Mouse (Mus musculus) embryonic facial prominence, embryonic 12.5 days (tissue): ENCODE data around the gene Ak1. TPM values are rescaled to one million over a fixed set of nuclear protein-coding genes. Genes with fewer than 3 reads are reported as not detected.

Experiments
- ATAC-seq: fragments of 200-750 bp; cut with Nextera tagmentation; 2 replicates; pipeline ENCODE4 v1.8.0; 2017; ENCODE audit not compliant: insufficient number of reproducible peaks, insufficient read depth, low FRiP score, low TSS enrichment
- H3K27ac ChIP-seq: fragments of 300-500 bp; sonication (generic); 2 replicates; pipeline ENCODE4 v1.5.1; 2016; ENCODE audit warnings: mild to moderate bottlenecking
- H3K27me3 ChIP-seq: fragments of 300-500 bp; sonication (generic); 2 replicates; pipeline ENCODE4 v1.6.1; 2016; ENCODE audit warnings: mild to moderate bottlenecking, moderate library complexity
- H3K36me3 ChIP-seq: fragments of 300-500 bp; sonication (generic); 2 replicates; pipeline ENCODE4 v1.6.1; 2016; ENCODE audit warnings: mild to moderate bottlenecking
- H3K4me1 ChIP-seq: fragments of 300-500 bp; sonication (generic); 2 replicates; pipeline ENCODE4 v1.6.1; 2016
- H3K4me2 ChIP-seq: fragments of 300-500 bp; sonication (generic); replicated peaks from 2 replicates; pipeline ENCODE4 v1.6.1; 2016; ENCODE audit warnings: mild to moderate bottlenecking, moderate library complexity
- H3K4me3 ChIP-seq: fragments of 300-500 bp; sonication (generic); 2 replicates; pipeline ENCODE4 v1.5.1; 2016; ENCODE audit warnings: mild to moderate bottlenecking
- H3K9ac ChIP-seq: fragments of 300-500 bp; sonication (generic); 2 replicates; pipeline ENCODE4 v1.6.1; 2016; ENCODE audit warnings: mild to moderate bottlenecking, moderate library complexity
- H3K9me3 ChIP-seq: fragments of 300-500 bp; sonication (generic); 2 replicates; pipeline ENCODE4 v1.6.1; 2016; ENCODE audit warnings: mild to moderate bottlenecking, moderate library complexity
- WGBS: fragments of 180-500 bp; shearing (Covaris S2); methylation state at CpG from one replicate; pipeline ENCODE4 v1.1.7; 2016; 5-methylcytosine and 5-hydroxymethylcytosine counted together
- polyA plus RNA-seq: library from polyadenylated mRNA; unstranded; fragments of >200 nt; fragmentation: Nextera tagmentation; extraction: Ambion mirVana; gene quantifications from 2 replicates; pipeline ENCODE4 v1.2.1, GENCODE M21; 2016

The Ak1 gene
- polyA plus RNA-seq = 19.4 and 24.1 TPM in 2 replicates

DNA sequence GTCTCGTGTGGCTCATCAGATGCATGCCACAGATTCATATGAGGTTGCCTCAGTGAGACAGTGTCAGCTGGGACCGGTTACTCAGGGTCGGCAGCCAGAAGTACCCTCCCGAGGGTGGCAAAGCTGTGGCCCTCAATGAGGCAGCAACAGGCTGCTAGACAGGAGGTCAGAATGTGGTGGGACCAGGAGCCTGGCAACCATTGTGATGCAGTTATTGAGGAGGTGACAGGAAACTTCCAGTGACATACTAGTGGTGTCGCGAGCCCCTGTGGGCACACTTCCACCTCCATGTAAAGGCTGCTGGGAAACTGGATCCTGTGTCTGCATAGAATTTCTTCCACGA is at the start of gene Ak1:
Ak1 (plus strand) TSS at position 242 of the 343 bp plus-strand sequence.
- Histone ChIP-seq H3K36me3 (peaks cover 25% of the 10 kb centered on the region), H3K27me3 (no peaks in the 10 kb centered on the region), H3K4me2 (peak within 1 kb of the TSS; percentile 26), H3K27ac (peak within 1 kb of the TSS; percentile 92), H3K9ac (0 out of 2 replicates have a peak within 1 kb of the TSS, but pooled peaks have one; percentile 24), H3K9me3 (no peaks in the 10 kb centered on the region), H3K4me3 (no peak within 1 kb of the TSS), H3K4me1 (peaks cover 65% of the 10 kb centered on the region)
- ATAC-seq = no peak
- 15% methylated on average over 7 of the region's 7 CpGs for WGBS

DNA sequence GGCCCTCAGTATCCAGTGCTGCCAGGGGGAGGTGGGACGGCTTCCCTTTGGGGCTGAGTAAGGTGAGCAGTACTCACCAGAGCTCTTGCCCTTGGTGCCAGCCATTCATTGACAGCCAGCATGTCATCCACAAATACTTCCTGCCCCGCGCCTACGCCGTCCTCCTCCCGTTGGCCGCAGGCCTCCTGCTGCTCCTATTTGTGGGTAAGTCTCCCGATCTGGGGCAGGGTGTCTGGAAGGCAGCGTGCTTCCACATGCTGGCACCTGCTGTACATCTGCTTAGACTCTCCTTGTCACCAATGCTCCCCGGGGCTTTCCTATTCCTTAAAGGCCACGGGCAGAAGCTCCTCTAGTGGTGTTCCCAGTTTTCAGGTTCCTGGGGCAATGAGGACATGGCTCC is 49.4 kb upstream of the Ak1 start:
- Histone ChIP-seq H3K27ac (no peak overlapping the region), H3K27me3 (peaks cover 5% of the 10 kb centered on the region; the same call in 1 of the 2 replicates), H3K4me3 (no peak overlapping the region; the same call in 1 of the 2 replicates), H3K4me2 (no peak overlapping the region), H3K36me3 (peaks cover 24% of the 10 kb centered on the region), H3K9me3 (no peaks in the 10 kb centered on the region), H3K9ac (no peak overlapping the region), H3K4me1 (peaks cover 13% of the 10 kb centered on the region)
- ATAC-seq = no peak
- WGBS = 91% methylated on average over 11 of the region's 11 CpGs

DNA sequence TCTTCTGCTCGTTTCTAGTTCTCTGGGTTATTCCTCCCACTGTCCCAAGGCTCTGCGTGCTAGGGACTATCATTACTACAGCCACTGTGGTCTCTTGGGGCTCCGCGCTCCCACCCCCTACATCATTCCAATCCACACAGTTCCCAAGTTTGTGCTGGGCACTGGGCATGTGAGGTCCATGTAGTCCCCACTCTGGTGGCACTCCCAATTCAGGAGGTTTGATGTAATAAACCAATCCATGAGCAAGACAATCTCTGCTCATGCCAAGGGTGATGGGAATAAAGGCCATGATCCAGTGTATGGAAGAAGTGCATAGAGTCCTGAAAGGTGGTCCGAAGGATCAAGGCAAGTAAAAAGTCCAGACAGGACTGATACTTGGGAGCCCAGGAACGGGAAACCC is 47.1 kb upstream of the Ak1 start, which contains the start of gene Pip5kl1:
Pip5kl1 (plus strand) TSS at position 301 of the 400 bp plus-strand sequence.
- H3K36me3 ChIP-seq = 0 out of 2 replicates have a peak, but pooled peaks cover 5% of the 10 kb centered on the region
- 84% methylated on average over 6 of the region's 6 CpGs for WGBS
- peaks cover 23% of the 10 kb centered on the region for H3K27me3 ChIP-seq
- peaks cover 16% of the 10 kb centered on the region for H3K4me1 ChIP-seq
- no peak for ATAC-seq
- peak within 1 kb of the TSS; percentile 56 for H3K4me3 ChIP-seq
- peak within 1 kb of the TSS; percentile 61 for H3K9ac ChIP-seq
- H3K27ac ChIP-seq = no peak within 1 kb of the TSS
- peak within 1 kb of the TSS; percentile 100 for H3K4me2 ChIP-seq
- H3K9me3 ChIP-seq = no peaks in the 10 kb centered on the region

DNA sequence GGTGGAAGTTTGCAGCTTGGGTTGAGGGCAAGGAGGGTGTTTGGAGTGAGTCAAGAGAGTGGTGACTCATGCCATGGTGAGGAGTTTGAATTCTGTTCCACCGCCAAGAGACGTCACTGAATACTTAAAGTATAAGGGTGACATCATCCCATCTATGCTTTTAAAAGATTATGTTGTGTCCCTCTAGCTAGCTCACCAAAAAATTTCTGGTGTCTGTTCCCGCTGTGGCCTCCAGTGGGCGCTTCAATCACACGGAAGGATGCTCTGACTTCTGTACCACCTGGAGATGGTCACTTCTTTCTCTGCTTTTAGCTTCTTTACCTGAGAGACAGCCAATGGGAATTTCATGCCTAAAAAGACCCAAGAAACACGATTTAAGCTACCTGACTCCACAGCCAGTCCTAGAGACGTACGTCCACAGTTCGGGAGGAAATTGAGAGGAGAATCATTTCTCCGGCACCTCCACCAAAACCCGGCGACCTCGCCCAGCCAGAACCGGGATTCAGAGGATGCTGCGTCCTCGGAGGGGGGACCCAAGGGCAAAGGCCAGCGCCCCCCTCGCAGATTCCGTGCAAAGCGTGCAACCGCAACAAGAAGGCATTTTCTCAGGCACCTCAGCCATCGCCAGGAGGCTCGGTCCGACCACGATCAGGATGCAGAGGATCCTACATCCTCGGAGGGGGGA is 46.5 kb upstream of the Ak1 start:
- ATAC-seq = no peak

DNA sequence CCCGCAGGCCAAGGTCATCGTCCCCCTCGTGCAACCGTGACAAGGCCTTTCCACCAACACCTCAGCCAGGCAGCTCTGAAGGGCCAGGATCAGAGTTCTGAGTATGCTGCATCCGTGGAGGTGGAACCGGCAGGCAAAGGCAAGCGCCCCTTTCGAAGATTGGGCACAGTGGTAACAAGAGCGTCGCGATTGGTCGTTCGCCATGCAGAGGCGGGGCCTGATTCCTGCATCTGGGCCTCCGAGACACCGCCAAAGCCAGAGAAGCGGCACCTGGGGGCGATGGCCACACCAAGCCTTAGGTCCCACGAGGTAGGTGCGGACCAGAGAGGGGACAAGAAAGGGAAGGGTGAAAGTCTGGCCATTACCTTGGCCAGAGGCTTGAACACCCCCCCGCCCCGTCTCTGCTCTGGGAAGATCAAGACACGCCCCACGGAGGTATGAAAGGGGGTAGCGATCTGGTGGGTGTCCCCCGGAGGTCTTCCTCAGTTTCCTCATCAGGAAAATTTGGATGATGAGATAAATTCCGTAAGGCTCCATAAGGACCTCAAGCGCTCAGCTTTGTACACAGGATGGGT is 45.9 kb upstream of the Ak1 start, which contains the start of gene 9430097D07Rik:
9430097D07Rik (minus strand) TSS at position 99 of the 575 bp plus-strand sequence.
- H3K9me3 ChIP-seq = no peaks in the 10 kb centered on the region
- ATAC-seq = peak; percentile 23; the same call in 1 of the 2 replicates
- 6% methylated on average over 28 of the region's 28 CpGs for WGBS
- H3K4me3 ChIP-seq = peak within 1 kb of the TSS; percentile 56
- peaks cover 16% of the 10 kb centered on the region for H3K4me1 ChIP-seq
- H3K9ac ChIP-seq = peak within 1 kb of the TSS; percentile 61
- H3K27me3 ChIP-seq = peaks cover 34% of the 10 kb centered on the region
- peak within 1 kb of the TSS; percentile 100 for H3K4me2 ChIP-seq
- no peak within 1 kb of the TSS for H3K27ac ChIP-seq
- H3K36me3 ChIP-seq = 0 out of 2 replicates have a peak, but pooled peaks cover 5% of the 10 kb centered on the region

More for the DNA sequence above, 46.5 kb upstream of the Ak1 start:
- H3K4me3 ChIP-seq = peak overlapping the region; percentile 56
- H3K36me3 ChIP-seq = 0 out of 2 replicates have a peak, but pooled peaks cover 5% of the 10 kb centered on the region
- WGBS = 1% methylated on average over 26 of the region's 26 CpGs
- no peaks in the 10 kb centered on the region for H3K9me3 ChIP-seq
- H3K4me2 ChIP-seq = peak overlapping the region; percentile 100
- H3K27ac ChIP-seq = no peak overlapping the region
- H3K4me1 ChIP-seq = peaks cover 16% of the 10 kb centered on the region
- H3K9ac ChIP-seq = peak overlapping the region; percentile 61
- H3K27me3 ChIP-seq = peaks cover 29% of the 10 kb centered on the region

DNA sequence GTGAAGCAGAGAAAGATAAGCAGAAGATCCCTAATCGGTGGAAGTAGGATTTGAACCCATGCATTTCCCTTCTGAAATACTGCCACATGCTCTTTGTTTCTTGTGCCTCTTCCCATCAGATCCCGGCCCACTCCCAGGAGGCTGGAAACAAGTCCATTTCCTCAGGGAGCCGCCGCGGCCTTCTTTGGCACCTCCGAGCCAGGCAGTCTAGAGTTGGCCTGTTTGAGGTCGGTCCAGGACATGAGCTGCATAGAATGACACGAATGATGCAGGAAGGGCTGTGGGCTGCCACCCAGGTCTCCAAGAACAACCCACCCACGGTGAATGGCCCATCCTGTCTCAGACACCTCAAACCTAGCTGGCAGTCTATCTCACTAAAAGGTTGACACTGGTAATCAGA is 45.0 kb upstream of the Ak1 start:
- Histone ChIP-seq H3K27me3 (peaks cover 34% of the 10 kb centered on the region), H3K27ac (no peak overlapping the region), H3K4me2 (no peak overlapping the region), H3K9me3 (no peaks in the 10 kb centered on the region), H3K4me1 (peaks cover 13% of the 10 kb centered on the region), H3K4me3 (no peak overlapping the region), H3K36me3 (0 out of 2 replicates have a peak, but pooled peaks cover 5% of the 10 kb centered on the region), H3K9ac (no peak overlapping the region)
- 90% methylated on average over 9 of the region's 9 CpGs for WGBS
- ATAC-seq = no peak

DNA sequence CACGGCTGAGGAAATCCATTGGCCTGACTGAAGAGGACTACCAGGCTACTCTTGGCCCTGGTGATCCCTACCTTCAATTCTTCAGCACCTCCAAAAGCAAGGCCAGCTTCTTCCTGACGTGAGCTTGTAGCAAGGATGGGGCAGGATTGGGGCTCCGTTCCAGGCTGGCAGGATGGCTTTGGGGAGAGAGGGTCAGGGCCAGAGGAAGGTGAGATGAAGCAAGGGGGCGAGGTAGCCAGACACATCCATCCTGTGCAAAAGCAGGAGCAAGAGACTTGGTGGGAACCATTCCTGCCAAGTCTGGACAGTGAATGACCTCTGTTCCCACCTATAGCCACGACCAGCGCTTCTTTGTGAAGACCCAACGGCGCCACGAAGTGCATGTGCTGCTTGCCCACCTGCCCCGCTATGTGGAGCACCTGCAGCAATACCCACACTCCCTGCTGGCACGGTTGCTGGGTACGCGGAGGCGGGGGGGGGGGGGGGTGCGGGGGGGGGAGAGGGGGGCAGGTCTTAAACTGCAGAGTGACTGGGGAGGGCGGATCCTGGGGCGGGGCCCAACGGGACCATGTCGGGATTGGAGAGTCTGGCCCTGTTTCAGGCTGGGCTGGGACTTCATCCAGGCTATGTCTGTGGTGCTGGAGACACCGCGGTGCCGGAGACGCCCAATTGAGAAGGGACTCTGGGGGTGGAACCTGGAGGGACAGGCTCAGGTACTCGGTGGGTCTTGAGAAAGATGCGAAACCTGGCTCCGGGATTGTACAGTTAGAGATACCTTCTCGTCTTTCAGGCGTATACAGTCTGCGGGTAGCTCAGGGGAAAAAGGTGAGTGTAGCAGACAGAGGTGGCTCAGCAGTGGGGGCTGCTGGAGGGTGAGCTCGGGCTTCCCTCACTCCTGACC is 43.2 kb upstream of the Ak1 start:
- H3K36me3 ChIP-seq = no peaks in the 10 kb centered on the region
- peaks cover 45% of the 10 kb centered on the region for H3K27me3 ChIP-seq
- H3K4me1 ChIP-seq = peaks cover 7% of the 10 kb centered on the region; the same call in 1 of the 2 replicates
- H3K4me3 ChIP-seq = no peak overlapping the region
- H3K9me3 ChIP-seq = no peaks in the 10 kb centered on the region
- WGBS = 41% methylated on average over 20 of the region's 30 CpGs
- H3K9ac ChIP-seq = no peak overlapping the region
- no peak overlapping the region for H3K4me2 ChIP-seq
- H3K27ac ChIP-seq = no peak overlapping the region
- no peak for ATAC-seq

DNA sequence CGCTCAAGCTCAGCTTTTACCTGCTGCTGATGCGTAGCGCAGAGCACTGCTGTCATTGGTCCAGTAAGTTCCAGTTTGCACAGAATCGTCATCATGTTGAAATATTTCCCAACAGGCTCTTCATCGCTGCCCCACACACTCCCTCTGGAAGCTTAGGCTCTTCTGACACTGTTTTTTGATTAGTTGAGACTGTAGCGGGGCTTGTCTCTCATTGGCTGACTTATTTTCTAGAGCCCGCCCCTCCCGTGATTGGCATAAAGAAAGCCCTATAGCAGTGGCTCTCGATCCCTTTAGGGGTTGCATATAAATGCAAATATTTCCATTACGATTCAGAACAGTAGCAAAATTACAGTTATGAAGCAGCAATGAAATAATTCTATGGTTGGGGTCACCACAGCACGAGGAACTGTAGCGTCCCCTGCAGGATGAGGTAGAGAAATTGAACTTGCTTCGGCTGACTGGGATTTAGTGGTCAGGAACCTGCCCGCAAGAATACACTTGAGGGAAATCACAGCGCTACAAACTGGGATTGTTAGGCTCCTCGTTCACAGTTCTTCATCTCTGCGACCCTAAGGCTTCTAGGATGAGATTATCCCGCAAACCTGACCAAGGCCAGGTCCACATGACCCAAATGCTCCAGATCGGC is 40.0 kb upstream of the Ak1 start:
- WGBS = 36% methylated on average over 19 of the region's 19 CpGs
- H3K4me3 ChIP-seq = peak overlapping the region; percentile 22
- H3K4me1 ChIP-seq = 0 out of 2 replicates have a peak, but pooled peaks cover 6% of the 10 kb centered on the region
- peak overlapping the region; percentile 33; the same call in 1 of the 2 replicates for H3K4me2 ChIP-seq
- no peak overlapping the region for H3K9ac ChIP-seq
- H3K9me3 ChIP-seq = no peaks in the 10 kb centered on the region
- ATAC-seq = no peak
- H3K27ac ChIP-seq = no peak overlapping the region
- peaks cover 45% of the 10 kb centered on the region for H3K27me3 ChIP-seq
- no peaks in the 10 kb centered on the region for H3K36me3 ChIP-seq

DNA sequence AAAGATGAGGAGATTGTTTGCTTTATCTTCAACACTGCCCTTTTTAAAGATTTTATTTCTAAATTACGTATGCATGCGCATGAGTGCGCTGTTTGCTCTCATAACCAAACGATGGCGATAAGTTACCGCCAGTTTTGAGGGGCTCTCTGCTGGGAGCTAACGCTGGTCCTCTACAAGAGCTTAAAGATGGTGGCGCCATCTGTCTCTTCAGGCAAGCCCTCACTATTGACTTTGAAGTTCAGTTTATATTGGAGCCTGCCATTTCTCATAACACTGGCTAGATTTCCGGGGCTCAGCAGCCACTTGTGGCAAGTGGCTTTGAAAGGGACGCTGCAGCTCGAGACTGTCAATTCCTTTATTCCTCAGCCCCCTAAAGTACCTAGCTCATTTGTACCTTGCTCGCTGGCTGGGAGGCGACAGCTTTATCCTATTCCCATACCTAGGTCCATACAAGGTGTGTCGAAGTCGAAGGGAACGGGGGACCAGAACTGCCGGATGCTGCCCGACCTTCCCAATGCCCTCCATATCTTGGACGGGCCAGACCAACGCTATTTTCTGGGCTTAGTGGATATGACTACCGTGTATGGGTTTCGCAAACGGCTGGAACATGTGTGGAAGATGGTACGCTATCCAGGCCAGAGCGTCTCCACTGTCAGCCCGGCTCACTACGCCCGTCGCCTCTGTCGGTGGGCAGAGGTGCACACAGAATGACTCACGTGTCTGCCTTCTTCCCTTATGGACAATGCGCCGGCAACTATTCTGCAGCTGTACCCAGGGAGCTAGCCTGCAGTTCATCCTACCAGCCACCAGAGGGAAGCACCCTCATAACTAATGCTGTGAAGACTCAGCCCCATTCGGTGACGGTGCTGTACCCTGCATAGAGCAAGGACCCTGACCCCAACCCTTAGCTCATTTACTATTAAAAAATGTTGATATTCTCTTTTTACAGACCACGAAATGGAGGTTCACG is 38.4 kb upstream of the Ak1 start:
- peak overlapping the region; percentile 53 for H3K4me2 ChIP-seq
- H3K9me3 ChIP-seq = no peaks in the 10 kb centered on the region
- H3K9ac ChIP-seq = no peak overlapping the region
- H3K36me3 ChIP-seq = no peaks in the 10 kb centered on the region
- peak; percentile 49 for ATAC-seq
- peaks cover 35% of the 10 kb centered on the region for H3K27me3 ChIP-seq
- WGBS = 15% methylated on average over 37 of the region's 37 CpGs
- H3K4me1 ChIP-seq = peaks cover 14% of the 10 kb centered on the region
- H3K4me3 ChIP-seq = peak overlapping the region; percentile 23; the same call in 1 of the 2 replicates
- H3K27ac ChIP-seq = no peak overlapping the region

DNA sequence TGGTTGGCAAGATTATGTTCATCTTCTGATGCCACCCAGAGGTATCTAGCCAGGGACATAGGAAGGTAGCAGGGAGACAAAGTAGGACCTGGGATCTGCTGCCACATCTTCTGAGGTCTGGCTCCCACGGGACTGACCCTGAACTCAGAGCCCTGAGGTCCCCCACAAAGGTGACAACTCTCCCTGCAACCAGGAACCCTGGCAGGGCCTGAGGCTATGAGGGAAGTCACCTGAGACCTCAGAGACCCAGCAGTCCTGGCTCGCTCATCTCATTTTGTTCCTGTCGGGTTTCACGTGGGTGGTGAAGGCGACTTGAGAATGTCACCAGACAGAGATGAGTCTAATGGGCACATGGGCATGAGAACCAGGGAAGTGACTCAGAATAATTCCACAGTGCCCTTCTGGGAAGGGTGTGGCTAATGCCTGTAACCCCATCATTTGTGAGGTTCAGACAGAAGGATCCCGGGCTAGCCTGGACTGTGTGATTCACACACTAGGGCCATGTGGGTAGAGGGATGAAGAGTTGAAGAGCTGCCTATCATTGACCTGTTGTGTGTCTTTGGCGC is 36.3 kb upstream of the Ak1 start:
- no peak overlapping the region for H3K27ac ChIP-seq

More for the DNA sequence above, 36.3 kb upstream of the Ak1 start:
- 80% methylated on average over 7 of the region's 7 CpGs for WGBS
- Histone ChIP-seq H3K4me3 (no peak overlapping the region), H3K9ac (no peak overlapping the region), H3K27me3 (peaks cover 15% of the 10 kb centered on the region), H3K9me3 (no peaks in the 10 kb centered on the region), H3K36me3 (0 out of 2 replicates have a peak, but pooled peaks cover 4% of the 10 kb centered on the region), H3K4me2 (no peak overlapping the region), H3K4me1 (peaks cover 13% of the 10 kb centered on the region)
- no peak for ATAC-seq
